Mouse (Mus musculus) liver, embryonic 13.5 days (tissue): ENCODE results near the gene Abat. TPM values are rescaled to one million over a fixed set of nuclear protein-coding genes. Genes with fewer than 3 reads are reported as not detected.

Experiments
- ATAC-seq: fragments of 200-750 bp; cut with Nextera tagmentation; 2 replicates; pipeline ENCODE4 v1.8.0; 2017; ENCODE audit warnings: low read depth, mild to moderate bottlenecking, moderate number of reproducible peaks, moderate library complexity
- DNase-seq: peaks from one replicate; pipeline ENCODE4 v3.0.0; 2022
- H3K27ac ChIP-seq: fragments of 300-500 bp; sonication (generic); 2 replicates; pipeline ENCODE4 v1.5.1; 2015; ENCODE audit warnings: moderate library complexity, mild to moderate bottlenecking, inconsistent platforms
- H3K27me3 ChIP-seq: fragments of 300-500 bp; sonication (generic); 2 replicates; pipeline ENCODE4 v1.6.1; 2015; ENCODE audit warnings: mild to moderate bottlenecking, inconsistent platforms
- H3K36me3 ChIP-seq: fragments of 300-500 bp; sonication (generic); 2 replicates; pipeline ENCODE4 v1.6.1; 2015; ENCODE audit warnings: mild to moderate bottlenecking, inconsistent platforms
- H3K4me1 ChIP-seq: fragments of 300-500 bp; sonication (generic); replicated peaks from 2 replicates; pipeline ENCODE4 v1.6.1; 2015; ENCODE audit warnings: inconsistent platforms
- H3K4me2 ChIP-seq: fragments of 300-500 bp; sonication (generic); 2 replicates; pipeline ENCODE4 v1.6.1; 2015; ENCODE audit warnings: inconsistent platforms, mild to moderate bottlenecking, moderate library complexity
- H3K4me3 ChIP-seq: fragments of 300-500 bp; sonication (generic); replicated peaks from 2 replicates; pipeline ENCODE4 v1.5.1; 2015; ENCODE audit warnings: mild to moderate bottlenecking, inconsistent platforms
- H3K9ac ChIP-seq: fragments of 300-500 bp; sonication (generic); 2 replicates; pipeline ENCODE4 v1.6.1; 2015; ENCODE audit warnings: mild to moderate bottlenecking, inconsistent platforms
- H3K9me3 ChIP-seq: fragments of 300-500 bp; sonication (generic); replicated peaks from 2 replicates; pipeline ENCODE4 v1.6.1; 2016; ENCODE audit warnings: inconsistent platforms
- WGBS: fragments of 180-500 bp; shearing (Covaris S2); methylation state at CpG from one replicate; pipeline ENCODE4 v1.1.7; 2015; ENCODE audit not compliant: insufficient replicate concordance; 5-methylcytosine and 5-hydroxymethylcytosine counted together
- polyA plus RNA-seq: library from polyadenylated mRNA; unstranded; fragments of >200 nt; fragmentation: Nextera tagmentation; extraction: Ambion mirVana; gene quantifications from 2 replicates; pipeline ENCODE4 v1.2.1, GENCODE M21; 2015

The Abat gene
- polyA plus RNA-seq = 17.1 and 22.0 TPM in 2 replicates

DNA sequence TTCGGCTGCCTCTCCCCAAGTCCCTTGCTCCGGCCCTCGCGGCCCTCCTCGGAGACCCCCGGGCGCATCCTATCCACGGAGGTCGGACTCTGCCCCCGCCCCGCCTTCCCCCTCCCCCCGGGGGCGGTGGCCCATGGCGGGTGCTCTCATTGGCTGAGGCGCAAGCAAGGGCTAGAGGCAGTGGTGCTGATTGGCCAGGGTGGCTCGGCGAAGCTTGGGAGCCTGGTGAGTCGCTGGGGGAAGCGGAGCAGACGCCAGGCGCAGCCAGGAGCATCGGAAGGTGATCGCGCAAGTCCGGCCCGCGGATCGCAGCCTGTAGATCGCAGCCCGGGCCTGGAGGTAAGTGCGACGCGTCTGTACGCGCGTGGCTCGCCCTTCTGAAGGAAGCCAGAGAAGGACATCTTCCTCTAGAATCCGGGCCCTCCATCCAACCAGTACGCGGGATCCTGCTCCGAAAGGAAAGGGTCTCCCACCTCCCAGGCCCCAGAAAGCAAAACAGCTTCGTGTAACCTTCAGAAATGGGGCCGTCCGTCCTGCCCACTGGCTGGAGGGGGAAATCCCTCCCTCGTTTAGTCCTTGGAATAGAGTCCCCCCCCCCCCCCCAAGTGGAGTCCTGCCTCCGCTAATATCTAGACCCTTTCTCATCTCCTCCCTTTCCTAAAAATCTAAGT is at the start of gene Abat:
TSS of gene Abat (plus strand) at position 194 of the 671 bp plus-strand sequence.
- 2% methylated on average over 46 of the region's 46 CpGs for WGBS
- Histone ChIP-seq H3K27ac (no peak within 1 kb of the TSS; the same call in 1 of the 2 replicates), H3K4me1 (peaks cover 22% of the 10 kb centered on the region), H3K9ac (peak within 1 kb of the TSS; percentile 26; the same call in 1 of the 2 replicates), H3K9me3 (no peaks in the 10 kb centered on the region), H3K36me3 (no peaks in the 10 kb centered on the region), H3K27me3 (peaks cover 28% of the 10 kb centered on the region), H3K4me2 (peak within 1 kb of the TSS; percentile 57), H3K4me3 (peak within 1 kb of the TSS; percentile 55)
- ATAC-seq (peak; percentile 85), DNase-seq (peak; percentile 47)

DNA sequence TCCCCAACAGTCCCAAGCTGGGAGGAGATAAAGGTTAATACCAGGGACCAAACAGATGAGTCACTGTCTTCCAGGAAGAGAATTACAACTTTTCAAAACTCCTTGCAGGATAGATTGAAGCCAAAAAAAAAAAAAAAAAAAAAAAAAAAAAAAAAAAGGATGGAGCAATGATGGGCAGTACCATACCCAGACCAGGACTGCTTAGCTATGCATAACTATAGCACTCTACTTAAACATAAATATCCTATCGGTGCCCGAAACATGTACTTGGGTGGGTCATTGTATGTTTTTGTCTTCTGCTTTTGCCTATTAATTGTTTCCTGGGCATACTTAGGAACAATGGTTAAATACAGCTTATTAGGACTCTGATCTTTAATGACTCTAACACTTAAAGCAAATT is 43.1 kb upstream of the Abat start:
- H3K9me3 ChIP-seq = no peaks in the 10 kb centered on the region
- H3K27me3 ChIP-seq = no peaks in the 10 kb centered on the region
- peak overlapping the region; percentile 86 for H3K4me2 ChIP-seq
- DNase-seq (no peak), ATAC-seq (no peak)
- no peak overlapping the region for H3K9ac ChIP-seq
- 74% methylated on average over 2 of the region's 2 CpGs for WGBS
- H3K4me1 ChIP-seq = peaks cover 20% of the 10 kb centered on the region
- H3K4me3 ChIP-seq = peak overlapping the region; percentile 78
- H3K27ac ChIP-seq = no peak overlapping the region
- peaks cover 4% of the 10 kb centered on the region; the same call in 1 of the 2 replicates for H3K36me3 ChIP-seq

DNA sequence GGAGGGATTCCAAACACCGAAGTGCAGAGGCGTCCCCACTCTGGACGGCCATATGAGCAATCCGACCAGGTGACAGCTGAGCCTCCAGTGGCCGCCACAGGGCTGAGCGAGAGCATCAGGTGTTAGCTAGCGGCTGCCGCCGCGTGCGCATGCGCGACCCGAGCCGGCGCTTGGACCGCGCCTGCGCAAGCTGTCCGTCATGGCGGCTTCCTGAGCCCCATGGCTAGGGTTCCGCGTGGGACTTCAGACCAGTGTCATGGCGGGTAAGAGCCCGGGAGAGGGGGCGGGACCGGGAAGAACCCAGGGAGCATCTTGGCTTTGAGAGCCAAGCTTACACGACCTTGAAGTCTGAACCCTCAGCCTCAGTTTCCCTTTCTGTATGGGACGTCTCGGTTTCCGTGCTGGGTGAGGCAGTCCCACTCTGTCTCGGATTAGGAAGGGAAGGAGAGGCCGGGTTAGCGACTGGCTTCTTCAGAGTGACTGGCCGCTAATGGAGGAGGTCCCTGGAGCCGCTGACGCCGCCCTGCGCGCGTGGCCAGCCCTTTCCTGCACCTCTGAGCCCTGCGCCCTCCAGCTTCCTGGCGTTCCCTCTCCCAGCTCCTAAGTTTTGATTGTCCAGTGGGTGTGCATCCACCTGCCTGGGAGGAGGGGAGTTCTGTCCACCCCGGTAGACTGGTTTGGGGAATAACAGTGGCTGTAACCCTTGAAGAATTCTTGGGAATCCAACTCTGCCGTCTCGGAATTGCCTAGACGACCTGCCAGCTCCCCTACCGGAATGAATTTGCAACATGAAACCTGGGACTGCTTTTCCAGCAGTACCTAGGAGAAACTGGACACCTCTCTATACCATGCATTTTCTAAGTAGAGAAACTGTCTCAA is 42.4 kb upstream of the Abat start, which contains the start of gene Mettl22:
TSS of gene Mettl22 (plus strand) at position 186 of the 879 bp plus-strand sequence.
- H3K27me3 ChIP-seq = no peaks in the 10 kb centered on the region
- H3K9ac ChIP-seq = peak within 1 kb of the TSS; percentile 81
- peaks cover 4% of the 10 kb centered on the region; the same call in 1 of the 2 replicates for H3K36me3 ChIP-seq
- ATAC-seq = peak; percentile 98
- under 1% methylated on average over 48 of the region's 48 CpGs for WGBS
- no peaks in the 10 kb centered on the region for H3K9me3 ChIP-seq
- peak within 1 kb of the TSS; percentile 86 for H3K4me2 ChIP-seq
- peak within 1 kb of the TSS; percentile 73 for H3K27ac ChIP-seq
- DNase-seq = peak; percentile 86
- H3K4me1 ChIP-seq = peaks cover 20% of the 10 kb centered on the region
- peak within 1 kb of the TSS; percentile 78 for H3K4me3 ChIP-seq

DNA sequence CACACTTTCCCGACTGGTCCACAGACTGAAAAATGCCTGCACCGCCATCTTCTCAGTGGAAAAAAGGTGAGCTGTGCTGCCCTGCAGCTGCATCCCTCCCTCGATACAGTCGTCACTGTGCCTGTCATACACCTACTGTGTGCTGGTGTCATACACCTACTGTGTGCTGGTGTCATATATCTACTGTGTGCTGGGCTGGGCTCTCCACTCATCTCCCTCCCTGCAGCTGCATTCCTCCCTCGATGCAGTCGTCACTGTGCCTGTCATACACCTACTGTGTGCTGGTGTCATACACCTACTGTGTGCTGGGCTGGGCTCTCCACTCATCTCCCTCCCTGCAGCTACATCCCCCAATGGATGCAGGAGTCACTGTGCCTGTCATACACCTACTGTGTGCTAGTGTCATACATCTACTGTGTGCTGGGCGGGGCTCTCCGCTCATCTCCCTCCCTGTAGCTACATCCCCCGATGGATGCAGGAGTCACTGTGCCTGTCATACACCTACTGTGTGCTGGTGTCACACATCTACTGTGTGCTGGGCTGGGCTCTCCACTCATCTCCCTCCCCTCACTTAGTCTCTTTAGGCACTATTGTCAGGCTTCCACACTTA is 25.7 kb upstream of the Abat start:
- Histone ChIP-seq H3K27me3 (no peaks in the 10 kb centered on the region), H3K4me3 (no peak overlapping the region), H3K9ac (no peak overlapping the region), H3K4me1 (no peaks in the 10 kb centered on the region), H3K9me3 (no peaks in the 10 kb centered on the region), H3K4me2 (no peak overlapping the region), H3K27ac (no peak overlapping the region), H3K36me3 (peaks cover 52% of the 10 kb centered on the region)
- WGBS = 77% methylated on average over 9 of the region's 9 CpGs
- DNase-seq (no peak), ATAC-seq (no peak)

DNA sequence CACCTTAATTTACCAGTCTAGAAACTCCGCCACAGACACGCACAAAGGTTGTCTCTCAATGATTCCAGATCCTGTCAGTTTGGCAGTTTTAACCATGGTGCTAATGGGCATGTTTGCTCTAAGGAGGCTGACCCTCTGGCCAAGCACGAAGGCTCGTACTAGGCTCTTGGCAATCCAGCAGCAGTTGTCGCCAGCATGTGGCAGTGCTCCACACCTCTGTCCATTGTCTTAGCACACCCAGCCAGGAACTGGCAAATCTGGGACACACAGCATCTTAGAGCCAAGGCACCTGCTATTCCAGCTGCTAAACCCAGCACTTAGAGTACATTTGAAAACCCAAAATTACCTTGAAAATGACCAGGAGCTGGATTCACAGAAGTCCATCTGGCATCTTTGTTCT is 23.9 kb upstream of the Abat start:
- Histone ChIP-seq H3K9ac (no peak overlapping the region), H3K4me2 (no peak overlapping the region), H3K9me3 (no peaks in the 10 kb centered on the region), H3K27ac (no peak overlapping the region), H3K4me3 (no peak overlapping the region), H3K4me1 (no peaks in the 10 kb centered on the region), H3K36me3 (peaks cover 41% of the 10 kb centered on the region), H3K27me3 (no peaks in the 10 kb centered on the region)
- ATAC-seq = no peak
- DNase-seq = no peak
- 77% methylated on average over 5 of the region's 5 CpGs for WGBS

DNA sequence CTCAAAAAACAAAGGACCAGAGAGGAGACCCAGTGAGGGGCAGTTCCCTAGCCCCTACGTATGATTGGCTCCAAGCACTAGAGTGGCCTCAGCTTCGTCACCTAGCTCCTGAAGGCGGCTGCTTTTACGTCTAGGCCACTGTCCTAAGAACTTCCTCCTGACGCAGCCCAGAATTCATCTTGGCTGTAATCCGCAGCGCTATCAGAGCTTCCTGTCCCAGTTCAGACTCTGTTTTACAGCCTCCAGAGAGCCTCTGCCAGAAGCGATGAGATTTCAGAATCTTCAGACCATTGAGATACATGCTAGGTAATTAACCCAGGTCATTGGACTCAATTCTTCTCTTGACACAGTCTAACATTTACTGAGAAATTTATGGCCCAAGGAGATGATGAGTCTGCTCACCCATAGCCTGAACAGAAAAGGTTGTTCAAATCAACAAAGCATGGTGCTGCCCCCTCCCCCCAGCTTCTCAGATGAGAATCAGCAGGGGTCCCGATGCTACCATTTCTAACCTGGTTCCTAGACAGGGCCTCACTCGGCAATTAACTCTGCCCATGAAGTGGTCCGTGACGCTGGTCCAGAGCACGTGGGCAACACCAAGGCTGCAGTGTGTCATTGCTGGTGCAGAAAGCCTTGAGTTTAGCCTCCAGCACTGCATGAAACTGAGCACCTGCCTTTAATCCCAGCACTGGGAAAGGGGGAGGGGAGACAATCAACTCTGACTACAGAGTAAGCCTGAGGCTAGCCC is 21.3 kb upstream of the Abat start:
- WGBS = 31% methylated on average over 13 of the region's 13 CpGs
- H3K27me3 ChIP-seq = no peaks in the 10 kb centered on the region
- H3K9me3 ChIP-seq = no peaks in the 10 kb centered on the region
- DNase-seq (no peak), ATAC-seq (no peak)
- H3K9ac ChIP-seq = no peak overlapping the region
- no peak overlapping the region for H3K4me2 ChIP-seq
- H3K4me1 ChIP-seq = no peaks in the 10 kb centered on the region
- H3K36me3 ChIP-seq = peaks cover 25% of the 10 kb centered on the region
- H3K27ac ChIP-seq = no peak overlapping the region
- H3K4me3 ChIP-seq = no peak overlapping the region

DNA sequence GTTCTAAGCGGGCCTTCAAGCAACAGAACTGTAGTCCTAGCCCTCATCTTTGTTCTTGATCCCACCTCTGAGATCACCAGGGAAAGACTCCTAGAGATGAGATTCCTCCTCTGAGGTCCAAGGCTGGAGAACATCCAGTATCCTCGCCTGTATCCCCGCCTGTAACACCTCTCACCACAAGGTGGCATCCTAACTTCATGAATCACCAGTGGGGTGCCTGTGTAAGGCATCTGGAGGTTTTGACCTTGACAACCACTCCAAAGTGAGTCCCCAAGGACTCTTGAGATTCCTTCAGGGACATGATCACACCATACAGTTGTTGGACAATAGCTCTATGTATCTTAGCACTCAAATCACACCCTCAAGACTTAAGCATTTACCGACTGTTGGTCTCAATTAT is 19.0 kb upstream of the Abat start:
- Histone ChIP-seq H3K36me3 (peaks cover 6% of the 10 kb centered on the region; the same call in 1 of the 2 replicates), H3K4me3 (no peak overlapping the region), H3K4me2 (no peak overlapping the region), H3K4me1 (no peaks in the 10 kb centered on the region), H3K27me3 (no peaks in the 10 kb centered on the region), H3K9ac (no peak overlapping the region), H3K9me3 (no peaks in the 10 kb centered on the region), H3K27ac (no peak overlapping the region)
- ATAC-seq = no peak
- 17% methylated on average over 4 of the region's 4 CpGs for WGBS
- DNase-seq = peak; percentile 46

DNA sequence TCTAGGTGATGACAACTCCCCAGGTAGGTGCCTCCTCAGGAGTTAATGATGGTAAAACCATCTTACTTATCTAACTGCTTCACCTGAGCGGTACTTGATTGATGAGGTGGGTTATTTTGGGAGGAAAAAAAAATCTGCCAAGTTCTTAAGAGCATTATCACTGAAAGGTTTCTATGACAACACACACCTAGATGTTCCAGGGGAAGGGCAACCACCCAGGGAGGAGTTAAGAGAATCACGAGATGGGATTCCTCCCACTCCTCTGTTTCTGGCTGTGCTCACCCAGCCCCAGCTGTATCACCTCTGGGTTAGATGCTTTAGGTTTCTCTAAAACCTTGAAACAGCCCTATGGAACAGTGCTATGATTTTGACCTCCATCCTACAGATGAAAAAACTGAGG is 16.3 kb upstream of the Abat start:
- no peak for ATAC-seq
- no peaks in the 10 kb centered on the region for H3K4me1 ChIP-seq
- 44% methylated on average over 2 of the region's 2 CpGs for WGBS
- H3K4me2 ChIP-seq = no peak overlapping the region
- no peaks in the 10 kb centered on the region for H3K36me3 ChIP-seq
- H3K27ac ChIP-seq = no peak overlapping the region
- no peak overlapping the region for H3K4me3 ChIP-seq
- no peak for DNase-seq
- no peak overlapping the region for H3K9ac ChIP-seq
- no peaks in the 10 kb centered on the region for H3K9me3 ChIP-seq
- peaks cover 3% of the 10 kb centered on the region; the same call in 1 of the 2 replicates for H3K27me3 ChIP-seq

DNA sequence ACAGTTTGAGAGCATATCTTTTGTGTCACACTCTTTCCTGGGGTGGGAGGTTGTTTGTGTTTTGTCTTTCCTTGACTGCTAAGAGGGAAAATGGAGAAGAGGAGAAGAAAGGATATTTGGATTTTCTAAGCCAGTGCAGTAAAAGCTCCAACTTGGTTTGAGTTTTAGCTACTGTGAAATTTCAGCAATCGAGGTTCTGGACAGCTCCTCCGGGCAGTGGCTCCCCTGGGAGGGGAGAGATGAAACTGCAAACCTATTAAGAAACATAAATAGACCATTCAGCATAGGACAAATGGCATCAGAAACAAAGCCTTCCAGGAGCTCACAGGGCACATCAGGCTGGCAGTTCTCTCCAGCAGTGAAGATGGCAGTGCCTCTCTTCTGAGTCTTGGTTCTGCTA is 9.0 kb upstream of the Abat start:
- Histone ChIP-seq H3K9ac (no peak overlapping the region), H3K27ac (no peak overlapping the region), H3K4me3 (no peak overlapping the region), H3K27me3 (peaks cover 3% of the 10 kb centered on the region; the same call in 1 of the 2 replicates), H3K36me3 (no peaks in the 10 kb centered on the region), H3K9me3 (no peaks in the 10 kb centered on the region), H3K4me2 (no peak overlapping the region), H3K4me1 (no peaks in the 10 kb centered on the region)
- DNase-seq (no peak), ATAC-seq (no peak)
- WGBS = 47% methylated on average over 2 of the region's 2 CpGs

DNA sequence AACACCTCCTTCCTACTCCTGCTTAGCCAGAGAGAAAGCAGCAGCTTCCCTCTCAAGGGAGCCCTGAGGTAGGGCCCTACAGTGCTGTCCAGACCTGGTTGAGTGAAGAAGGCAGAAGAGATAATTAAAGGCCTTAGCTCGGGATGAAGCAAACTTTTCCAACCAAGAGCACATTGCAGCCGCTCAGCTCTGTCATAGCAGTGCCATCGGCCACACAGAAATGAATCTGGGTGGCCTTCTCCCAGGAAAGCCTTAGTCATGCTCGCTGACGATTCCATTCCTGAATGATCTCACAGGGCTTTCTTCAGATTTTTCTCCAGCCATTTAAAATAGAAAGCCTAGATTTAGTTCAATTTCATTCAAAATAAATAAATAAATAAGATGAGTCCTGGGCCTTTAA is 3.3 kb upstream of the Abat start:
- Histone ChIP-seq H3K4me2 (no peak overlapping the region), H3K4me1 (peaks cover 12% of the 10 kb centered on the region), H3K27me3 (peaks cover 24% of the 10 kb centered on the region), H3K9me3 (no peaks in the 10 kb centered on the region), H3K27ac (no peak overlapping the region), H3K36me3 (no peaks in the 10 kb centered on the region), H3K9ac (no peak overlapping the region), H3K4me3 (no peak overlapping the region)
- no peak for DNase-seq
- 54% methylated on average over 5 of the region's 5 CpGs for WGBS
- no peak for ATAC-seq
